Mouse (Mus musculus) embryonic facial prominence, embryonic 11.5 days (tissue): Measurements from ENCODE around the gene Zdhhc7. TPM values are rescaled to one million over a fixed set of nuclear protein-coding genes. Genes with fewer than 3 reads are reported as not detected.

ENCODE experiments used
- ATAC-seq: fragments of 200-750 bp; cut with Nextera tagmentation; replicated peaks from 2 replicates; pipeline ENCODE4 v1.8.0; 2017; ENCODE audit warnings: low read depth; ENCODE audit not compliant: insufficient number of reproducible peaks, low FRiP score, low TSS enrichment
- DNase-seq: peaks from one replicate; pipeline ENCODE4 v3.0.0-alpha.2; 2015; ENCODE audit warnings: low spot score
- H3K27ac ChIP-seq: fragments of 300-500 bp; sonication (generic); replicated peaks from 2 replicates; pipeline ENCODE4 v1.5.1; 2014; ENCODE audit warnings: mild to moderate bottlenecking, low read depth, low read length, control low read depth
- H3K27me3 ChIP-seq: fragments of 300-500 bp; sonication (generic); 2 replicates; pipeline ENCODE4 v1.6.1; 2014; ENCODE audit warnings: mild to moderate bottlenecking, low read length, moderate library complexity, mixed read lengths; ENCODE audit not compliant: control insufficient read depth, insufficient read depth
- H3K36me3 ChIP-seq: fragments of 300-500 bp; sonication (generic); replicated peaks from 2 replicates; pipeline ENCODE4 v1.6.1; 2014; ENCODE audit warnings: low read depth, mild to moderate bottlenecking, low read length, moderate library complexity, mixed read lengths; ENCODE audit not compliant: control insufficient read depth, insufficient read depth
- H3K4me1 ChIP-seq: fragments of 300-500 bp; sonication (generic); 2 replicates; pipeline ENCODE4 v1.6.1; 2014; ENCODE audit warnings: low read length, mixed read lengths; ENCODE audit not compliant: control insufficient read depth, insufficient read depth
- H3K4me2 ChIP-seq: fragments of 300-500 bp; sonication (generic); 2 replicates; pipeline ENCODE4 v1.6.1; 2014; ENCODE audit warnings: low read depth, mild to moderate bottlenecking, control low read depth, low read length, moderate library complexity
- H3K4me3 ChIP-seq: fragments of 300-500 bp; sonication (generic); 2 replicates; pipeline ENCODE4 v1.5.1; 2014; ENCODE audit warnings: low read depth, low read length, control low read depth
- H3K9ac ChIP-seq: fragments of 300-500 bp; sonication (generic); replicated peaks from 2 replicates; pipeline ENCODE4 v1.6.1; 2014; ENCODE audit warnings: mild to moderate bottlenecking, control low read depth, low read length
- H3K9me3 ChIP-seq: fragments of 300-500 bp; sonication (generic); replicated peaks from 2 replicates; pipeline ENCODE4 v1.6.1; 2016; ENCODE audit warnings: mild to moderate bottlenecking, low read length, inconsistent platforms, mixed read lengths; ENCODE audit not compliant: control insufficient read depth
- WGBS: fragments of 180-500 bp; shearing (Covaris S2); extraction: QIAGEN DNeasy Blood & Tissue Kit; methylation state at CpG from one replicate; pipeline ENCODE4 v1.1.7; 2014; 5-methylcytosine and 5-hydroxymethylcytosine counted together
- polyA plus RNA-seq: library from polyadenylated mRNA; unstranded; fragments of >200 nt; fragmentation: Nextera tagmentation; extraction: Ambion mirVana; gene quantifications from 2 replicates; pipeline ENCODE4 v1.2.1, GENCODE M21; 2014

The Zdhhc7 gene
- polyA plus RNA-seq, 1 experiment from 2014 or later = 23.8 TPM

DNA sequence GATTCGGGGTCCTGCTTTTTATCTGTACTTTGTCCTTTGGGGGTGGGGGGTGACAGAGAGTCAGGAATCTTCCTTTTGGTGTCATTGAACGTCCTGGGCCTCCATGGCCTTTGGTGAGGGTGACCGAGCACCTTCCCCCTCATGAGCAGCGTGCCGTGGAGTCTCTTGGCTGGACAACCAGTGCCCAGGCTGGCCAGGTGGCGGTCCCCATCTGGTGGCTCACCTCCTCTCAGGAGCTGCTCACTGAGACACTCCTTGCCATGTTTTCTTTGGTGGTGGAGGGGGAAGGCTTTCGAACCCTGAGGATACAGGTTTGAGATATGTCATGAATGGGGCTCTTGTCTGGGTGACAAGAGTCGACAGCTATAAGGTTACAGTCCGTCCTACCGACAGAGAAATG, 50.9 kb downstream of the Zdhhc7 start:
- no peak overlapping the region for H3K27ac ChIP-seq
- DNase-seq (no peak), ATAC-seq (no peak)
- no peaks in the 10 kb centered on the region for H3K9me3 ChIP-seq
- H3K36me3 ChIP-seq = no peaks in the 10 kb centered on the region
- no peaks in the 10 kb centered on the region for H3K27me3 ChIP-seq
- H3K4me2 ChIP-seq = no peak overlapping the region
- WGBS = 54% methylated on average over 10 of the region's 10 CpGs
- H3K4me1 ChIP-seq = peaks cover 2% of the 10 kb centered on the region
- H3K9ac ChIP-seq = no peak overlapping the region
- H3K4me3 ChIP-seq = no peak overlapping the region

- no peak overlapping the region for H3K9ac ChIP-seq
- H3K4me3 ChIP-seq = no peak overlapping the region
- H3K4me2 ChIP-seq = no peak overlapping the region
- ATAC-seq (no peak), DNase-seq (peak; percentile 37)
- no peaks in the 10 kb centered on the region for H3K36me3 ChIP-seq
- H3K27me3 ChIP-seq = no peaks in the 10 kb centered on the region
- H3K4me1 ChIP-seq = peaks cover 2% of the 10 kb centered on the region
- 59% methylated on average over 13 of the region's 13 CpGs for WGBS
- no peaks in the 10 kb centered on the region for H3K9me3 ChIP-seq
- no peak overlapping the region for H3K27ac ChIP-seq
Measured at GRCm38 (mm10) chr8:120049949-120050348, 51.3 kb downstream of the Zdhhc7 start.

DNA sequence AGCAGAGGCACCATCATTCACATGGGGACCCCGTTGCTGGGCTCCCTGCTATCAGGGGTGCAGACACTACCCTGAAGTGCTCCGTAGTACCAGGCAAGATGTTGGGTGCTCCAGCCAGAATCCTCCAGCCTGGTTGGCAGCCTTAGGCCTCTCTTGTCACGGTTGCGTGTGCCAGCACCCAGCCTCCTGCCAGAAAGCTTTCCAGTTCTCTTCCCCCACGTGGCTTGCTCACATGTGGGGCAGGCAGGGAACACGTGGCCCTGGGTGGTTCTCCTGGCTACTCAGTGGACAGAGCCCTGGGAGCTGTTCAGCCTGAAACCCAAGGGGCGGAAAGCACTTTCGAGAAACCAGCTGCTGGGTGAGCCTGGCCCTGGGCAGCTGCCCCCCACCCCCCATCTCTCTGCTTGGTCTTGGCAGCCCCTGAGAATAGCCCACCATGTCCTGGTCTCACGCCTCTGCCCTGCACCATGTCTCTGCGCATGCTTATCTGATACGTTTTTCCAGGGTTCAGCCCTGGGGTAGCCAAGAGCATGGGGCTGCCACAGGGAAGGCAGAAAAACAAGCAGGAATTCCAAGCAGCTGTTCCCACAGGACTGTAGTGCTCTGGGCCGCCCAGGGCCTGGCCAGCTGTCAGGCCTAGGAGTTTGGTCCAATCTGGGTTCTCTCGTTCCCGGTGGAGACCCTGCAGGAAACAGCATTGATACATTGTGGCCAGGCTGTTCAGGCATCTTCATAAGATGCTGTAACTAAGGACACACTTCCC, 54.8 kb downstream of the Zdhhc7 start:
- 57% methylated on average over 14 of the region's 14 CpGs for WGBS
- ATAC-seq (peak; percentile 57; the same call in 1 of the 2 replicates), DNase-seq (peak; percentile 37)
- no peaks in the 10 kb centered on the region for H3K27me3 ChIP-seq
- H3K4me3 ChIP-seq = no peak overlapping the region
- H3K4me2 ChIP-seq = no peak overlapping the region
- no peak overlapping the region; the same call in 1 of the 2 replicates for H3K9ac ChIP-seq
- H3K9me3 ChIP-seq = no peaks in the 10 kb centered on the region
- H3K36me3 ChIP-seq = no peaks in the 10 kb centered on the region
- H3K4me1 ChIP-seq = peaks cover 2% of the 10 kb centered on the region
- peak overlapping the region; percentile 52 for H3K27ac ChIP-seq

GRCm38 (mm10) chr8:120045471-120045870, 55.8 kb downstream of the Zdhhc7 start:
- Histone ChIP-seq H3K36me3 (no peaks in the 10 kb centered on the region), H3K4me1 (peaks cover 2% of the 10 kb centered on the region), H3K27ac (no peak overlapping the region), H3K4me2 (no peak overlapping the region), H3K9me3 (no peaks in the 10 kb centered on the region), H3K4me3 (no peak overlapping the region), H3K9ac (no peak overlapping the region), H3K27me3 (no peaks in the 10 kb centered on the region)
- DNase-seq = peak; percentile 56
- 27% methylated on average over 5 of the region's 5 CpGs for WGBS
- no peak for ATAC-seq

DNA sequence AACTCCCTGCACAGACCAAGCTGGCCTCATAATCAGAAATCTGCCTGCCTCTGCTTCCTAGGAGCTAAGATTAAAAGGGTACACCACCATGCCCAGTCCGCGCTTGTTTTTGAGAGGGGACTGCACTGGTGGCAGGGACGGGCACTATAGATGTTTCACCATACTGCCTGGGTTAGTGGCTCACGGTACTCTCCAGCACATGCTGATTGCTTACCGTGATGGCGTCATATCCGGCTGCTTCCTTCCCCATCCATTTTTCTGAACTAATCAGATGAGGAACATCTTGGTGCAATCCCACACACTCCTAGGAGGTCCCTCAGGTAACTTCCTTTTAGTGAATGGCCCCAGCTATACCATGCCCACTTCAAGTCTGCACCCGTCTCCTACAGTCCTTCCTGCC, 56.4 kb downstream of the Zdhhc7 start:
- no peak for DNase-seq
- Histone ChIP-seq H3K4me3 (no peak overlapping the region), H3K9me3 (no peaks in the 10 kb centered on the region), H3K4me1 (peaks cover 2% of the 10 kb centered on the region), H3K27ac (no peak overlapping the region), H3K9ac (no peak overlapping the region), H3K27me3 (no peaks in the 10 kb centered on the region), H3K4me2 (no peak overlapping the region), H3K36me3 (no peaks in the 10 kb centered on the region)
- WGBS = 92% methylated on average over 8 of the region's 8 CpGs
- ATAC-seq = no peak

DNA sequence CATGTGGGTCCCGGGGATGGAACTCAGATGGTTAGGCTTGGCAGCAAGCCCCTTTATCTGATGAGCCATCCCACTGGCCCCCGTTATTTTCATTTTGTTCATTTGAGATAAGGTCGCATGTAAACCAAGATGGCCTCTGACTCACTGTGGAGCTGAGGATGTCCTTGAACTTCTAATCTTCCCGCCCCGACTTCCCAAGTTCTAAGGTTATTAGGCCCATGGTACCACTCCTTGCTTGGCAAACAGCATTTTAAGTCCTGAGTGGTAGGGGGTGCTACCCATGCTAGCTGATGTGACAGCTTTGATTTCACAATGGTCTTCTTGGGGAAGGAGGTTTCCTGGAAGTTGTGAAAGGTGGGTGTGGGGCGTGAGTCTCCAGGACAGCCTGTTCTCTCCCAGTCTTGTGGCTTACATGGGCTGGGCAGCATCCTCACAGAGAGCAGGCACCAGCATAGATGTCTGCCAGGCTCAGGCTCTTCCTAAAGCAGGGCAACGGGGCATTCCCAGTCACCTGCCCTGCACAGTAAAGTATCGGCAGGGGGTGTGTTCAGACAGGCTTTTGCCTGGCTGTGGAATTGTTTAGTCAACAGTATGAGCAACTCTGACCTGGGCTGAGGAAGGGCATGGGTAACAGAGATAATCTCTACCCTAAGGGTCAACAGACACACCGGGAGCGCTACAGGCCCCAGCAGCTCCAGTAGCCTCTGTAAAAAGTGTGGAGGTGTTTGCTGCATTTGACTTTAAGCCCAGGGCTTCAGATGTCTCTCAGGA, 58.6 kb downstream of the Zdhhc7 start:
- Histone ChIP-seq H3K4me3 (no peak overlapping the region), H3K27me3 (no peaks in the 10 kb centered on the region), H3K4me2 (no peak overlapping the region), H3K27ac (no peak overlapping the region), H3K36me3 (no peaks in the 10 kb centered on the region), H3K9me3 (no peaks in the 10 kb centered on the region), H3K9ac (no peak overlapping the region), H3K4me1 (peaks cover 2% of the 10 kb centered on the region)
- ATAC-seq = no peak
- WGBS = 72% methylated on average over 10 of the region's 10 CpGs
- no peak for DNase-seq

DNA sequence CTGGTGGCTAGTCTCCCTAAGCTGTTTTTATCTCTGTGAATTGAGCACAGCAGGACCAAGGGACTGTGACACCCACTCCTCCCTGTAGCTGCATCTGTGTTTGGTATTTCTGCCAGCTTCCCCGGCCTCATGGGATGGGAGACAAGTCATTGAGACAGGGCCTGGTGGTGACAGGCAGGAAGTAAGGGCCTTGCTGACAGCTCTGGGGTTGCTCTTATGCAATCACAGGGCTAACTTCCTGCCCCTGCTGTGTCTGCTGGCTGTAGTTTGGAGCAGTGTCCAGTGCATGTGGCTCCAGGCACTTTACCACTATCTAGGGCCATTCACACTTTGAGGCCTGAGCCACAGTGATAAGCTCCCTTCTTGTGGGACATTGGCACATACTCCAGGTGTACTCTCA, 60.4 kb downstream of the Zdhhc7 start:
- Histone ChIP-seq H3K36me3 (no peaks in the 10 kb centered on the region), H3K9me3 (no peaks in the 10 kb centered on the region), H3K27me3 (no peaks in the 10 kb centered on the region), H3K9ac (no peak overlapping the region), H3K4me1 (peaks cover 4% of the 10 kb centered on the region), H3K4me2 (no peak overlapping the region), H3K27ac (no peak overlapping the region), H3K4me3 (no peak overlapping the region)
- ATAC-seq (no peak), DNase-seq (no peak)
- 59% methylated on average over 1 of the region's 1 CpGs for WGBS

DNA sequence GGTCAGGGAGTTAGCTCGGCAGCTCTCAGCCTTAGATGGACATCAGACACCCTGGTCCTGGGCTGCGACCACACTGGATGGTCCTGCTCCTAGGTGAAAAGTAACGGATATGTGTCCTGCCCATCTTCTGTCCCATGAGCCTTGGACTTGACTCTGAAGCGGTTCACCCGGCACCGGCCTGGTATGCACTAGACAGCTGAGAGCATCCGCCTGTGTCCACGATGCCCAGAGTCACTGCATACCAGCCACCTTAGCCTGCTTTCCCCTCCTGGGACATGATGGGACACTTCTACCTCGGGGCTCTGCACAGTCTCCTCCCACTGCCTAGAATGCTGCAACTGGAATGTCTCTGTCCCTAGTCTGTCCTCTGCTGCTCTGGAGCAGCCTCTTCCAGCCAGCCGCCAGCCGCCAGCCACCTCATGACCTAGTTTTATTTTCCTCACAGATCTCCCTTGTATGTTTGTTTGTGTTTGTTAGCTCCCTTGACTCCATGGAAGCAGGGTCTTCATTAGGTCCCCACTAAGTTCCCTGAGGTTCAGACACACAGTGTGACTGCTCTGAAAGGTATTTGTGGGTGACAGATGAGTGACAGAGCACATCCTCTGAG, 61.9 kb downstream of the Zdhhc7 start:
- ATAC-seq (no peak), DNase-seq (no peak)
- H3K9ac ChIP-seq = no peak overlapping the region
- H3K4me2 ChIP-seq = no peak overlapping the region
- no peaks in the 10 kb centered on the region for H3K9me3 ChIP-seq
- H3K27me3 ChIP-seq = no peaks in the 10 kb centered on the region
- H3K36me3 ChIP-seq = no peaks in the 10 kb centered on the region
- no peak overlapping the region for H3K4me3 ChIP-seq
- H3K27ac ChIP-seq = no peak overlapping the region
- peaks cover 4% of the 10 kb centered on the region for H3K4me1 ChIP-seq
- 66% methylated on average over 11 of the region's 11 CpGs for WGBS
